Mouse (Mus musculus) limb, embryonic 14.5 days (tissue): ENCODE results near the gene Srrm4. TPM values are rescaled to one million over a fixed set of nuclear protein-coding genes. Genes with fewer than 3 reads are reported as not detected.

Experiments
- ATAC-seq: fragments of 200-750 bp; cut with Nextera tagmentation; 2 replicates; pipeline ENCODE4 v1.8.0; 2017; ENCODE audit warnings: low read depth, moderate number of reproducible peaks, moderate TSS enrichment; ENCODE audit not compliant: low FRiP score
- DNase-seq: peaks from one replicate; pipeline ENCODE4 v3.0.0-alpha.2; 2015; ENCODE audit warnings: low spot score
- H3K27ac ChIP-seq: fragments of 300-500 bp; sonication (generic); replicated peaks from 2 replicates; pipeline ENCODE4 v1.5.1; 2014; ENCODE audit warnings: low read depth, mild to moderate bottlenecking, low read length, moderate library complexity, mixed read lengths
- H3K27me3 ChIP-seq: fragments of 300-500 bp; sonication (generic); 2 replicates; pipeline ENCODE4 v1.6.1; 2014; ENCODE audit warnings: low read length, mixed read lengths; ENCODE audit not compliant: control insufficient read depth, insufficient read depth
- H3K36me3 ChIP-seq: fragments of 300-500 bp; sonication (generic); 2 replicates; pipeline ENCODE4 v1.6.1; 2014; ENCODE audit warnings: mild to moderate bottlenecking, low read length, moderate library complexity, mixed read lengths; ENCODE audit not compliant: control insufficient read depth, insufficient read depth
- H3K4me1 ChIP-seq: fragments of 300-500 bp; sonication (generic); 2 replicates; pipeline ENCODE4 v1.6.1; 2014; ENCODE audit warnings: antibody characterized with exemption, low read length, mixed read lengths; ENCODE audit not compliant: control insufficient read depth, insufficient read depth
- H3K4me2 ChIP-seq: fragments of 300-500 bp; sonication (generic); replicated peaks from 2 replicates; pipeline ENCODE4 v1.6.1; 2014; ENCODE audit warnings: low read depth, mild to moderate bottlenecking, low read length, moderate library complexity; ENCODE audit not compliant: severe bottlenecking
- H3K4me3 ChIP-seq: fragments of 300-500 bp; sonication (generic); replicated peaks from 2 replicates; pipeline ENCODE4 v1.5.1; 2014; ENCODE audit warnings: low read length
- H3K9ac ChIP-seq: fragments of 300-500 bp; sonication (generic); 2 replicates; pipeline ENCODE4 v1.6.1; 2014; ENCODE audit warnings: mild to moderate bottlenecking, low read depth, low read length, moderate library complexity; ENCODE audit not compliant: severe bottlenecking
- H3K9me3 ChIP-seq: fragments of 300-500 bp; sonication (generic); 2 replicates; pipeline ENCODE4 v1.6.1; 2016; ENCODE audit warnings: low read length; ENCODE audit not compliant: control insufficient read depth
- POLR2A ChIP-seq: fragments of 200-500 bp; IDR thresholded peaks from 2 replicates; pipeline ENCODE4 v1.8.0; 2012; ENCODE audit warnings: inconsistent platforms, mild to moderate bottlenecking, moderate library complexity, borderline replicate concordance; ENCODE audit not compliant: insufficient read depth, insufficient read length; ENCODE audit errors: extremely low read depth
- WGBS: fragments of 180-500 bp; shearing (Covaris S2); extraction: QIAGEN DNeasy Blood & Tissue Kit; methylation state at CpG from one replicate; pipeline ENCODE4 v1.1.7; 2014; 5-methylcytosine and 5-hydroxymethylcytosine counted together
- polyA plus RNA-seq, 2 experiments: library from polyadenylated mRNA; depleted of rRNA in 1 of 2; stranded (reverse) in 1 of 2; unstranded in 1 of 2; fragments of >200 nt; fragmentation: Nextera tagmentation in 1 of 2; extraction: Ambion mirVana in 1 of 2; gene quantifications; 2 replicates each; pipeline versions ENCODE4 v1.2.1 to v1.2.3; 2012 to 2014

Srrm4 gene
- polyA plus RNA-seq, 2 experiments: 0.44 to 0.80 TPM

GRCm38 (mm10) chr5:116498880-116499640 lies 92.6 kb downstream of the Srrm4 start:
- no peaks in the 10 kb centered on the region for H3K36me3 ChIP-seq
- 73% methylated on average over 19 of the region's 19 CpGs for WGBS
- no peak for TF ChIP-seq POLR2A
- no peak overlapping the region for H3K27ac ChIP-seq
- no peak overlapping the region for H3K4me2 ChIP-seq
- DNase-seq: no peak
- 0 out of 2 replicates have a peak, but pooled peaks cover 5% of the 10 kb centered on the region for H3K27me3 ChIP-seq
- no peak overlapping the region for H3K9ac ChIP-seq
- H3K4me3 ChIP-seq: no peak overlapping the region
- ATAC-seq: no peak
- H3K4me1 ChIP-seq: no peaks in the 10 kb centered on the region
- no peaks in the 10 kb centered on the region for H3K9me3 ChIP-seq

- no peak overlapping the region for H3K27ac ChIP-seq
- ATAC-seq: no peak
- no peak for TF ChIP-seq POLR2A
- no peak for DNase-seq
- H3K9me3 ChIP-seq: no peaks in the 10 kb centered on the region
- H3K4me2 ChIP-seq: no peak overlapping the region
- H3K36me3 ChIP-seq: no peaks in the 10 kb centered on the region
- H3K4me3 ChIP-seq: no peak overlapping the region
- H3K9ac ChIP-seq: no peak overlapping the region
- no peaks in the 10 kb centered on the region for H3K4me1 ChIP-seq
- 81% methylated on average over 5 of the region's 5 CpGs for WGBS
- H3K27me3 ChIP-seq: 0 out of 2 replicates have a peak, but pooled peaks cover 5% of the 10 kb centered on the region
These were observed 93.8 kb downstream of the Srrm4 start for GRCm38 (mm10) chr5:116497866-116498265.

GRCm38 (mm10) chr5:116497205-116497604 lies 94.4 kb downstream of the Srrm4 start:
- Histone ChIP-seq H3K36me3 (no peaks in the 10 kb centered on the region), H3K4me3 (no peak overlapping the region), H3K9me3 (no peaks in the 10 kb centered on the region), H3K27ac (no peak overlapping the region), H3K4me2 (no peak overlapping the region), H3K9ac (no peak overlapping the region), H3K4me1 (no peaks in the 10 kb centered on the region), H3K27me3 (0 out of 2 replicates have a peak, but pooled peaks cover 5% of the 10 kb centered on the region)
- WGBS: 9% methylated on average over 7 of the region's 7 CpGs
- no peak for TF ChIP-seq POLR2A
- no peak for DNase-seq
- no peak for ATAC-seq

GRCm38 (mm10) chr5:116496717-116497116 lies 94.9 kb downstream of the Srrm4 start:
- no peaks in the 10 kb centered on the region for H3K4me1 ChIP-seq
- DNase-seq (no peak), ATAC-seq (no peak)
- H3K4me2 ChIP-seq: no peak overlapping the region
- 0 out of 2 replicates have a peak, but pooled peaks cover 5% of the 10 kb centered on the region for H3K27me3 ChIP-seq
- no peaks in the 10 kb centered on the region for H3K9me3 ChIP-seq
- H3K36me3 ChIP-seq: no peaks in the 10 kb centered on the region
- no peak overlapping the region for H3K27ac ChIP-seq
- no peak overlapping the region for H3K4me3 ChIP-seq
- no peak overlapping the region for H3K9ac ChIP-seq
- no peak for TF ChIP-seq POLR2A
- 69% methylated on average over 2 of the region's 2 CpGs for WGBS

GRCm38 (mm10) chr5:116495466-116495865 lies 96.2 kb downstream of the Srrm4 start:
- Histone ChIP-seq H3K4me3 (no peak overlapping the region), H3K9ac (no peak overlapping the region), H3K27ac (no peak overlapping the region), H3K4me1 (no peaks in the 10 kb centered on the region), H3K9me3 (no peaks in the 10 kb centered on the region), H3K27me3 (0 out of 2 replicates have a peak, but pooled peaks cover 5% of the 10 kb centered on the region), H3K4me2 (no peak overlapping the region), H3K36me3 (no peaks in the 10 kb centered on the region)
- no peak for TF ChIP-seq POLR2A
- 70% methylated on average over 9 of the region's 9 CpGs for WGBS
- DNase-seq: no peak
- ATAC-seq: no peak
